Mouse (Mus musculus) macrophage (primary cell): Measurements from ENCODE around the gene Dapp1. TPM values are rescaled to one million over a fixed set of nuclear protein-coding genes. Genes with fewer than 3 reads are reported as not detected.

Experiments
- H3K27ac ChIP-seq: fragments of 350-480 bp; formaldehyde crosslinking; 2 replicates; pipeline ENCODE4 v1.9.0; 2021
- H3K36me3 ChIP-seq: fragments of 350-480 bp; formaldehyde crosslinking; 2 replicates; pipeline ENCODE4 v1.9.0; 2021; ENCODE audit errors: inconsistent target
- H3K4me3 ChIP-seq: fragments of 350-480 bp; formaldehyde crosslinking; 2 replicates; pipeline ENCODE4 v1.9.0; 2021; ENCODE audit errors: inconsistent target
- H3K79me2 ChIP-seq: fragments of 350-480 bp; formaldehyde crosslinking; 2 replicates; pipeline ENCODE4 v1.9.0; 2021; ENCODE audit errors: inconsistent target
- WGBS: methylation state at CpG from one replicate; pipeline ENCODE4 v1.1.7; 2026; ENCODE audit warnings: inconsistent platforms; ENCODE audit not compliant: missing documents; 5-methylcytosine and 5-hydroxymethylcytosine counted together
- polyA plus RNA-seq: library from polyadenylated mRNA; stranded (reverse); fragments of 250-400 nt; gene quantifications from 3 replicates; pipeline ENCODE4 v1.2.4, GENCODE M21; 2018; ENCODE audit warnings: inconsistent platforms

The Dapp1 gene
- polyA plus RNA-seq, 1 experiment from 2014 or later, result 10.8 TPM

- H3K79me2 ChIP-seq, result no peaks in the 10 kb centered on the region
- no peaks in the 10 kb centered on the region for H3K36me3 ChIP-seq
- no peak overlapping the region for H3K27ac ChIP-seq
- 11% methylated on average over 4 of the region's 4 CpGs for WGBS
- H3K4me3 ChIP-seq, result no peak overlapping the region
Measured at GRCm38 (mm10) chr3:138000724-138001069, 19.4 kb upstream of the Dapp1 start.

GRCm38 (mm10) chr3:138000062-138000723, 18.8 kb upstream of the Dapp1 start:
- Histone ChIP-seq H3K27ac (no peak overlapping the region), H3K4me3 (no peak overlapping the region), H3K36me3 (no peaks in the 10 kb centered on the region), H3K79me2 (no peaks in the 10 kb centered on the region)
- 86% methylated on average over 8 of the region's 8 CpGs for WGBS

DNA sequence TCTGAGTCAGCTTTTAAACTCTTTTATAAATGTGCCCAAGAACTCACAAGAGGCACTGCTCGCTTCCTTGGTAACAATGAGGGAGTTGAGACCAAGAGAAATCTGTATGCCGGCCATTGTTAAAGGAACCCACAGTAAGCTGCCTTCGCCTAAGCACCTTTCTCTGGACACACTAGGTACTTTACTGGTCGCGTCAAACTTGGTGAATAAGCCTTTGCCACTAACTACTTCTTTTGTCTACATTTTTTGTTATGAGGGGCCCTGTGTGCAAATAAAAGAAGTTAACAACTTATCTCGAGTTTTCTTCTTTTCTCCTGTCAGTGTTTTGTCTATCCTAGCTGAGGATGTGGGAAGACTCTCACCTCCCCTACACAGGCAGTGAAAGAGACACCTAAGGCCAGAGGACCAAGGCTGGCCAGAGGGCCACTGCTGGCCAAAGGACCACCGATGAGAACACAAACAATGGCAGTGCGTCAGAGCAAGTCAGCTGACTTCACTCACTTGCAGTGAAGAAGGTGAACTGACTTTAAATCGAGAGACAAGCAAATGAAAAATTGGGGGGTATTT, 18.0 kb upstream of the Dapp1 start:
- no peaks in the 10 kb centered on the region for H3K79me2 ChIP-seq
- H3K27ac ChIP-seq, result no peak overlapping the region
- H3K4me3 ChIP-seq, result no peak overlapping the region
- no peaks in the 10 kb centered on the region for H3K36me3 ChIP-seq
- WGBS, result 68% methylated on average over 9 of the region's 9 CpGs

GRCm38 (mm10) chr3:137998491-137999223, 17.3 kb upstream of the Dapp1 start:
- H3K4me3 ChIP-seq, result no peak overlapping the region
- no peaks in the 10 kb centered on the region for H3K79me2 ChIP-seq
- no peak overlapping the region for H3K27ac ChIP-seq
- WGBS, result 14% methylated on average over 14 of the region's 14 CpGs
- no peaks in the 10 kb centered on the region for H3K36me3 ChIP-seq

DNA sequence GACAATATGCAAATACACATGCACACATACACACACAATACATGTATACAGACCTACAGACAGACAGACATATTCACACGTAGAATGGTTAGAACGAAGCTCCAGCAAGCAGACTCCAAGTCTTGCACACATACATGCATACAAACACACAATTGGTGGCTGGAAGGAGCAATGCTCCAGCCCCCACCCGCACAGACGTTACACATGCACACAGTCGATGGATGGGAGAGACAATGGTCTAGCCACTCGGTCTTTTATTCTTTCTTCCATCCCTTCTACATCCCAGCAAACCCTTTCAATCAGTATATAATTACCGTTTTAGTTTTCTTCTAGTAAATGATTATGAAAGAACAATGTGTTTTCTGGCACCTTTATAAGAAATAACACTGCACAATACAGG, 14.1 kb upstream of the Dapp1 start:
- Histone ChIP-seq H3K36me3 (no peaks in the 10 kb centered on the region), H3K79me2 (no peaks in the 10 kb centered on the region), H3K27ac (no peak overlapping the region), H3K4me3 (no peak overlapping the region)
- 90% methylated on average over 7 of the region's 7 CpGs for WGBS

GRCm38 (mm10) chr3:137994196-137994595, 12.9 kb upstream of the Dapp1 start:
- H3K4me3 ChIP-seq, result no peak overlapping the region
- no peaks in the 10 kb centered on the region for H3K36me3 ChIP-seq
- no peaks in the 10 kb centered on the region for H3K79me2 ChIP-seq
- 92% methylated on average over 2 of the region's 2 CpGs for WGBS
- no peak overlapping the region for H3K27ac ChIP-seq

DNA sequence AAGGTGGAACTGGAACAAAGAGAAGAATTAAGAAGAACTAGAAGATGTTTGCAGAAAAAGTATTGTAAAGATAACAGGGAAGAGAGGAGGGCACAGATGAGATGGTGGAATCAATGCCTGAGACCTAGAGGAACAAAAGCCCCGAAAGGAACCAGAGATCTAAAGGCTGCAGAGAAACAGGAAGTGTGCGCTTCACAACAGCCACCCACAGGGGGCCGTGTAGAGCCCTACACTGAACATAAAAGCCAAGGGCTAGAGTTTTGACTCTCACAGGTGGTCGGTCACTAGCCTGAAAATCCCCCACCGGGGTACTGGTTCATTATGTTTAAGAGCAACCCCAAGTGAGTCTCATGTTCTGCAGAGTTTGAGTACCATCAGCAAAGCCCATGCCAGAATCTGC, 11.0 kb upstream of the Dapp1 start:
- 34% methylated on average over 5 of the region's 5 CpGs for WGBS
- no peaks in the 10 kb centered on the region for H3K79me2 ChIP-seq
- no peaks in the 10 kb centered on the region for H3K36me3 ChIP-seq
- H3K4me3 ChIP-seq, result no peak overlapping the region
- no peak overlapping the region for H3K27ac ChIP-seq

GRCm38 (mm10) chr3:137991183-137991582, 9.8 kb upstream of the Dapp1 start:
- H3K27ac ChIP-seq, result no peak overlapping the region
- no peaks in the 10 kb centered on the region for H3K36me3 ChIP-seq
- 9% methylated on average over 11 of the region's 11 CpGs for WGBS
- H3K4me3 ChIP-seq, result no peak overlapping the region
- H3K79me2 ChIP-seq, result no peaks in the 10 kb centered on the region

GRCm38 (mm10) chr3:137989405-137989804, 8.1 kb upstream of the Dapp1 start:
- no peak overlapping the region for H3K4me3 ChIP-seq
- WGBS, result 99% methylated on average over 7 of the region's 9 CpGs
- H3K36me3 ChIP-seq, result no peaks in the 10 kb centered on the region
- H3K27ac ChIP-seq, result no peak overlapping the region
- no peaks in the 10 kb centered on the region for H3K79me2 ChIP-seq

DNA sequence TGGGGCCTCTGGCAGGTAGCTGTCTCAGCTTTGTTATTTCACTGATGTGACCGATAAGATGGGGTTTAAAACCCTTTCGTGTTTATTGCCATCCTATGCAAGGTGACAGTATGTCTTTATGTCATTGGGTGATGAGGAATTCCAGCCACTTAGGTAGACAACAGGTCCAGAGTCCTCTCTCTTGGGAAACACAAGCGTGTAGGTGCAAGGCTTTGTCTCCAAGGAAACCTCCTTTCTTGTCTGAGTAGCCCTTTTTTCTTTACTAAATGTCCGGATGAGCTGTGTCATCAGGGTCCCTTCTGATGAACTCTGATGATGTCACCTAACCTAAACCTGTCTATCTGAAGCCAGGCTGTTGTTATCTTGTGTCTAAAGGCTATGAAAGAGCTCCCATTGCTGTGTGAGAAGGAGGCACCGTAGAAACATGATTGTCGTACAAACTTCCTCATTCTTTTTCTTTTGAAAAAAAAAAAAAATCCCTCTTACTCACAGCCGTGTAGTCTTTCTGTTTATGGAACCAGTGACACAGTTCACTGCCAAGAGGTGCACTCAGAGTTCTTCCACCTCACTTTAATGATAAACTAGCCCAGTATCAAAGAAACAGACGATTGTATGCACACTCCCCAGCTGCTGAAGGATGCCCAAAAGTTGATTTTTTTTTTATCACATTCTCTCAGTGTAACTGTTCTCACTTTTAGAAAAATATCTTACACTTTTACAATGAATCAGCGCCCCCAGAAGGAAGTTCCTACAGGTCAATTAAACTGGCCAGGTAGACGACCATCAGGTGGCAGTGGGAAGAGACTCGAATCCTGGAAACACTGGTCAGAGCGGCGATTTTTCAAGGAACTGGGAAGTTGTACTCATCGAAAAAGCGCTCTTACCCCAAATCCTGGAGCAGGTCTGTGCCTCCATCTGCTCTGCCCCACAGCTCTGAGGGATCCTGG, 637 bp downstream of the Dapp1 start:
- Histone ChIP-seq H3K27ac (peak overlapping the region; percentile 77), H3K4me3 (peak overlapping the region; percentile 77), H3K36me3 (no peaks in the 10 kb centered on the region), H3K79me2 (peaks cover 42% of the 10 kb centered on the region)
- WGBS, result under 1% methylated on average over 15 of the region's 15 CpGs

DNA sequence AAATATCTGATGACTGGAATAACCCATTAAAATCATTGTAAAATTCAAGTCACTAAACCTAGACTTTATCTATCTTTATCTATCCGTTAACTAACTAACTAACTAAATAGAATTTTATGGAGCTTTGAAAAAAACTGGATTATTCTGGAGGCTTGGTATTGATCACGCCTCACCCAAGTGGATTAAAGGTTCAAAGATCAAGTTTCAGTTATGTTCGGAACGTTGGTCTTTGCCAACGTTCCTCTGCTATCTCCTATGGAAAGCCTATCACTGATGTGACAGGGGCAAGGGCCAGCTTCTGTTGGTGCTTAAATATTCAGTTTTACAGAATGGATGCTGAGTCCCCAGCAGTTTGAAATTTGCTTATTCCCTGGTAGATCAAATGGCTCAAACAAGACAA, 3.1 kb downstream of the Dapp1 start:
- Histone ChIP-seq H3K36me3 (no peaks in the 10 kb centered on the region), H3K27ac (no peak overlapping the region), H3K4me3 (no peak overlapping the region), H3K79me2 (peaks cover 66% of the 10 kb centered on the region)
- 51% methylated on average over 5 of the region's 5 CpGs for WGBS

- no peak overlapping the region for H3K27ac ChIP-seq
- no peak overlapping the region for H3K4me3 ChIP-seq
- WGBS, result 45% methylated on average over 6 of the region's 6 CpGs
- no peaks in the 10 kb centered on the region for H3K36me3 ChIP-seq
- peaks cover 72% of the 10 kb centered on the region for H3K79me2 ChIP-seq
Measured at GRCm38 (mm10) chr3:137977629-137978041, 3.7 kb downstream of the Dapp1 start.

DNA sequence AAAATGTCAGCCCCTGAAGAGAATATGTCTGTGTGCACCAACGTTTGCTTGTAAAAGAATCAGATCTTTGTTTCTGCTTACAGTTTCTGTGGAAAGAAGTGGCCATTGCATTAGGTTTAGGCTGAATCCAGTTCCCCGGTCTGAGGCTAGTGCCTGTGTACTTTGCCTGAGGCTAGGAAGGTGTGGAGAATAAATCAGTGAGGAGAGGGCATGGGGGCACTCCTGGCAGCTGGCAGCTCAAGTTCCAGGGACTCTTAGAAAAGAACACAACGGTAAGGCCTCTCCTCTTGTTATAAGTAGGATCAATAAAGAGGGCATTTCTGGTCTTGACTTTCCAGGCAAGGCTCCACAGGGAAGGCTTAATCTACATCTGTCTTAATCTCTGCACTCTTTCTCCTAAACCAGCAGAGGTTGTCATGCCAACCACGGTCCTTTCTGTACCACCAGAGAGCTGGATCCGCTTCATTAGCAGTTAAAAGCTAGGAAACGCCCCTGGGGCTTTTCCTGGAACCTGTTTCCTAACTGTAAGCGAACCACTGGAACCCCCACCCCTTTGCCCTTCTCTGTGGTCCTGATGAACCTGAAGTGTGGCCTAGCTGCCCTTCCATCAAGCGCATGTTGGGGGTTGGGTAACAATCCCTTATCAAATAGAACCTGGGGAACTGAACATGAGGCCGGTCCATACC, 4.3 kb downstream of the Dapp1 start:
- 64% methylated on average over 9 of the region's 9 CpGs for WGBS
- H3K36me3 ChIP-seq, result no peaks in the 10 kb centered on the region
- H3K27ac ChIP-seq, result no peak overlapping the region
- no peak overlapping the region for H3K4me3 ChIP-seq
- H3K79me2 ChIP-seq, result peaks cover 77% of the 10 kb centered on the region

GRCm38 (mm10) chr3:137975856-137976423, 5.4 kb downstream of the Dapp1 start:
- Histone ChIP-seq H3K79me2 (peaks cover 89% of the 10 kb centered on the region), H3K27ac (no peak overlapping the region), H3K4me3 (no peak overlapping the region), H3K36me3 (no peaks in the 10 kb centered on the region)
- WGBS, result 54% methylated on average over 17 of the region's 17 CpGs
